Mouse (Mus musculus) T-helper 17 cell (primary cell): ENCODE data around the gene Clcn5.

Experiments
- in situ Hi-C, 2 experiments: fragments of 300-600 bp; cut with MboI, MseI; formaldehyde crosslinking; loops; 1 replicate in 1 of 2; 2 replicates in 1 of 2; pipeline ENCODE4 v1.15.1; 2025; ENCODE audit warnings: high pct_unique_total_duplicates in 2 of 2

Clcn5 gene

GRCm38 (mm10) chrX:7319089-7319721, at the start of gene Clcn5:
Gene Clcn5, minus strand, starts transcription at chrX:7319358.
- in situ Hi-C loops: no loop called here

GRCm38 (mm10) chrX:7325455-7325854, 6.3 kb upstream of the Clcn5 start:
- in situ Hi-C loops: no loop called here

- in situ Hi-C loops: no loop called here
Observed at GRCm38 (mm10) chrX:7322288-7322687, 3.1 kb upstream of the Clcn5 start.

GRCm38 (mm10) chrX:7320571-7320970, 1.4 kb upstream of the Clcn5 start:
- in situ Hi-C loops: no loop called here

GRCm38 (mm10) chrX:7318551-7319025, 570 bp downstream of the Clcn5 start:
- in situ Hi-C loops: no loop called here

- in situ Hi-C loops: no loop called here
Observed at GRCm38 (mm10) chrX:7315115-7315514, 4.0 kb downstream of the Clcn5 start.

GRCm38 (mm10) chrX:7314645-7315044, 4.5 kb downstream of the Clcn5 start:
- in situ Hi-C loops: no loop called here

GRCm38 (mm10) chrX:7308242-7308641, 10.9 kb downstream of the Clcn5 start:
- in situ Hi-C loops: no loop called here

- in situ Hi-C loops: no loop called here
Observed at GRCm38 (mm10) chrX:7306861-7307260, 12.3 kb downstream of the Clcn5 start.

- in situ Hi-C loops: no loop called here
Observed at GRCm38 (mm10) chrX:7292981-7293380, 26.2 kb downstream of the Clcn5 start.

GRCm38 (mm10) chrX:7292151-7292768, 26.9 kb downstream of the Clcn5 start:
- in situ Hi-C loops: no loop called here

- in situ Hi-C loops: no loop called here
Observed at GRCm38 (mm10) chrX:7288976-7289375, 30.2 kb downstream of the Clcn5 start.

- in situ Hi-C loops: no loop called here
Observed at GRCm38 (mm10) chrX:7287051-7287734, 32.0 kb downstream of the Clcn5 start.

- in situ Hi-C loops: no loop called here
Observed at GRCm38 (mm10) chrX:7282636-7283035, 36.5 kb downstream of the Clcn5 start.

- in situ Hi-C loops: no loop called here
Observed at GRCm38 (mm10) chrX:7279722-7280121, 39.4 kb downstream of the Clcn5 start.

GRCm38 (mm10) chrX:7276564-7276963, 42.6 kb downstream of the Clcn5 start:
- in situ Hi-C loops: no loop called here

- in situ Hi-C loops: loop anchor here in 1 of 2 experiments (10.0 kb wide), 1 partner anchor 496 kb away; no protein-coding TSS in a partner anchor
Observed at GRCm38 (mm10) chrX:7261149-7261548, 58.0 kb downstream of the Clcn5 start.

GRCm38 (mm10) chrX:7260400-7261113, 58.6 kb downstream of the Clcn5 start:
- in situ Hi-C loops: loop anchor here in 1 of 2 experiments (10.0 kb wide), 1 partner anchor 496 kb away; no protein-coding TSS in a partner anchor

GRCm38 (mm10) chrX:7259718-7260117, 59.4 kb downstream of the Clcn5 start:
- in situ Hi-C loops: loop anchor here (5.0 to 10.0 kb wide), 2 partner anchors 72 to 495 kb away; no protein-coding TSS in a partner anchor

- in situ Hi-C loops: loop anchor here in 1 of 2 experiments (5.0 kb wide), 1 partner anchor 69 kb away; no protein-coding TSS in a partner anchor
Observed at GRCm38 (mm10) chrX:7256022-7256421, 63.1 kb downstream of the Clcn5 start.

GRCm38 (mm10) chrX:7204099-7204498, 115.1 kb downstream of the Clcn5 start:
- in situ Hi-C loops: no loop called here

GRCm38 (mm10) chrX:7203535-7203934, 115.6 kb downstream of the Clcn5 start:
- in situ Hi-C loops: no loop called here
